Mouse (Mus musculus) mature B cell (primary cell): ENCODE measurements around the gene Aven.

Experiments
- in situ Hi-C: fragments of 300-500 bp; cut with MboI; formaldehyde crosslinking; loops from 2 replicates; pipeline ENCODE4 v1.14.3; 2019

Gene Aven

DNA sequence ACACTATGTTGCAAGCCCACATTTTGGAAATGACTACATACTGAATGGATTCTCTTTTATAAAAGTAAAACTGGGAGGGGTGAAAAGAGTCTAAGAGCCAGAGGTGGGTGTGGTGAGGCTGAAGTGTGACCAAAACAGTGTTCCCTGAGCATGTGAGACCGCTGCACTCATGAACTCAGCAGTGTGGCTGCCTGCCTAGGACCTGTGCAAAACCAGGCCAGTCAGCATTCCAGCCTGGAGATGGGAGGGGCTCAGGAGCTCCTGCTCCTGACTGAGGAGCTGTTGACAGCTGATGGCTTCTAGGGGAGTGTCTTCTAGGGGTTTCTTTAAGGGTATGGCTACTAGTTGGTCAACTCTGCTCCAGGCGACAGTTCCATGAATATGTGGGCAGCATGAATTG, 7.9 kb upstream of the Aven start:
- in situ Hi-C loops = loop anchor here (10.0 kb wide), 1 partner anchor 110 kb away; the partner anchor contains the start of gene Katnbl1

DNA sequence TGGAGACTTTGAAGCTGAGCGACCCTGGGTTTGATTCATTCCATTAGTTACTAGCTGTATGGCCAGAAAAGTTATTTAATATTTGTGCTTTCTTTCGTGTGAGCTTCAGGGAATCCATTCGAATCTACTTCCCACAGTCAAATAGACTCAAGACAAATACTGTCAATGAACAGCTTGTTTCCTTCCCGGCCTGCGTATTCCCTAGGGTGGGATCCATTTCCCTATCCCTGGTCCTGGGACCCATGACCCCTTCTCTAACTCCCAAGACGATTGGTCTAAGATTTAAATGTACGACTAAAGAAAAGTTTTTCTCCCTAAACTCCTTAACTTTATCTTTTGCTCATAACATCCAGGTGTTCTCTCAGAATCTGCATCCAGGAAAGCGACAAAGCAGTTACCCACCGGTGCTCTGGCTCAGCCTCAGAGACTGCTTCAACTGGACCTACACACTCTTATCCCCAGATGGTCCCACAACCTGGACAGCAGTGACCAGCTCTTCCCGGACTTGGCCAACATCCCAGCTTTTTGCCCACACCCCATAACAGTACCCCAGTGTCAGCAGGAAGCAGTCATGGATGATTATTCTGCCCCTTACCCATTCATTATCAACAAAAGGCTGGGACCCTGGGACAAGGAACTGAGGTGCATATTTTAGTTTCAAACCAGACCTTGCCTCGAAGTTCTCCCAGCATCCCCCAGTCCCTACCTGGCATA, 2.1 kb upstream of the Aven start:
- in situ Hi-C loops = no loop called here

DNA sequence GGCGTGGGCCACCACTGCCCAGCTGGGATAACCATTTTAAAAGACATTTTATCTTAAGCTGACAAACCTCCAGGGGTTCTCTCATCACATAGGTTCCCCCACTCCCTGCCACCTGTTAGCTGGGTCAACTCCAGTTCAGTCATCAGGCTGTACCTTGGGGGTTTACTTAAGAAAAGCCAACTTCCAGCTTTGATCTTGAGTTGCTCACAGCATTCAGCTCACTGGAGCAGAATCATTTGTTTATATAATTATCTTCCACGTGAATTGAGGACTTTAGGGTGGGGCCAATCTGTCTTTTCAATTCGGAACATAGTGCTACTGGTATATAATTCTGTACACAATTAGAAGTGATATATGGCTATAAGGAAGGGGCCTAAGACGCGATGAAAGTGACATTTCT, 1.1 kb upstream of the Aven start:
- in situ Hi-C loops = no loop called here

DNA sequence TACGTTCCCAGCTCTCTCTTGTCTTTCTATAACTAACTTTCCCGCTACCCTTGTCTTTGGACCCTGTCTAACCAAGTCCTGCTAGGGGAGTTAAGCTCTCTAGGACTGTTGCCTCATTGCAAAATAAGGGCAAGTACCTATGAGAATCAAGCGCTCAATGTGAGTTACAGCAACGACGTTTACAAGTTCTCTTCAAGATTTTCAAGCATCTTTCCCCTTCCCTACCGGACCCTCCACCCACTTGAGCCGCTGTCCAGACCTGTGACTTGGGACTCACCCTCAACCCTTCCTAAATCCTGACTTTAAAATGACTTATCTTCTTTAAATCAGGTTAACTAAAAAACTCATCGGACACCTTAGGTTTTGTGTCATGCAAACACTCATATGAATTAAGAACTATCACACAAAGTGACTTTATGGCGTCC, 321 bp upstream of the Aven start:
- in situ Hi-C loops = no loop called here

DNA sequence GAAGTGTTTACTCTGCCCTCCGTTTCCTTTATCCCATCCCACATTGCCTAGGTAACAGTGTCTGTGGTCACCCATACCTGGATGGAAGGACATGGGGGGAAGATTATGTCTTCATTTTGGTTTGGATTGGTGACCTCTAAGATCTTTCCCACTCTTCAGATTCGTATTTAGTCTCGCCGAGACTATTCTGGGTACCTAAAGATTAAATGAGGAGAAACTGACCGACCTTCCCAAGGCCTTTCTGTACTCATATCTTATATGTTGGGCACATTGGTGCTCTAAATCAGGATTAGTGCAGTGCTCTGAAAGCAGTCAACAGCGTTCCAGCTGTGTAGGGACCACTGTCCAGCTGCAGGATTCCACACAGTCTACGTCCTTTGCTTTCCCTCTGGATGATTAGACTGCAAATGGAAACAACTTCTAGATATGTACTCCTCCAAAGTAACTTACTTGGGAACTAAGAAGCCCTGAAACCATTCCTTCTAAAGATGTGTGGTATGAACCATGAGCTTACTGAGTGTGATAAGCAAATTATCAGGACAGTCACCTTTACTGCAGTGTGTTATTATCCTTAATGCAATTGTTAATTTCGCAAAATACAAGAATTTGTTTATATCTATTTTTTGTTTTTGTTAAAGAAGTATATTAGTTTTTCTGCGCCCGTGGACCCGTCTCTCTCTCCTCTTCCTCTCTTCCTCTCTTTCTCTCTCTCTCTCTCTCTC, 936 bp downstream of the Aven start:
- in situ Hi-C loops = no loop called here

DNA sequence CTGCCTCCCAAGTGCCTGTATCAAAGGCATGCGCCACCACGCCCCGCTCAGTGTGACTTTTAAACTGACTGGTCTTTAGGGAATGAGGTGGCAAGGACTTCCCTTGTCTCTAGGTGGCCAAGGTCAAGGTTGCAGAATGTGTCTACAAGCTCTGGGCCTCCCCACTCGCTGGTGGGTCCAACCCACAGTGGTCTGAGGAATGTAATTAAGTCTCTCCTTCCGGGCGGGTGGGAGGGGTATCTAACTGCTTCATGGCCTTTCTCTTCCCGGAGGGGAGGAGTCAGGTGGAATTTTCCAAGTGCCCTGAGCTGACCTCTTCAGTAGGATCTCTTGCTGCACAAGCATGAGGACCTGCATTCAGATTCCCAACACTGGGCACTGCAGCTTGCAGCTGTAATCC, 5.1 kb downstream of the Aven start:
- in situ Hi-C loops = no loop called here

DNA sequence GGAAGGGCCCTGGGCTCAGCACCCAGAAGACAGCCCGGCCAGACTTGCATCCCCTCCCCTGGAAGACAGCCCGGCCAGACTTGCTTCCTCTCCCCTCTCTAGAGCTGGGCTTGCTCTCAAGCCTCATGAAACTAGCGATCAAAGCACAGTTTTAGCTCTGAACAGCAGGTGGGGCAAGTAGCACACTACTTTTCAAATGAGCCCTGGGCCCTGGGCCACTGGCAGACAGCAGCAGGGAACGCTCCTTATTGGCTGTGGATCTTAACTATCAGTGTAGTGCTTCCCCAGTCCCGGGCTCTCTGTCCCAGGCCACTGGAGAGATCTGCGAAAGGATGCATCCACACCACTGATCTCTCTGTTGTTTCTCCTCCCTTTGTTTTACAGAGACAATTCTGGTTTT, 8.4 kb downstream of the Aven start:
- in situ Hi-C loops = no loop called here

DNA sequence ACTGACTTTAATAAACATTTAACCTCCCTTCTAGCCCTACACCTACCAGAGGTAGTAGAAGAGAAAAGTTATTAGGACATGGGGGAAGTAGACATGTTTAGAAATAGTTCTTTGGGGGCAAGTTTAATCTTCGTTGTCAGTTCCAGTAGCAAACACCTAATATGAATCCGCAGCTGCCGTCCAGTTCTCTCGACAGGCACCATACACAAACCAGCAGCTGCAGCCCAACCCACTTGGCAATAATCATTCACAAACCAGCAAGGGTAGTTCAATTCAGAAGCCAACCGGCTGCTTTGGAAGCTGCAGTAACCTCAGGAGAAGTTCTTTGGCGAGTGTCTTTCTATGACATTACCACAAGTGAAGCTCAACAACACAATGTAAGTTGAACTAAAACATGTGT, 11.2 kb downstream of the Aven start:
- in situ Hi-C loops = no loop called here

DNA sequence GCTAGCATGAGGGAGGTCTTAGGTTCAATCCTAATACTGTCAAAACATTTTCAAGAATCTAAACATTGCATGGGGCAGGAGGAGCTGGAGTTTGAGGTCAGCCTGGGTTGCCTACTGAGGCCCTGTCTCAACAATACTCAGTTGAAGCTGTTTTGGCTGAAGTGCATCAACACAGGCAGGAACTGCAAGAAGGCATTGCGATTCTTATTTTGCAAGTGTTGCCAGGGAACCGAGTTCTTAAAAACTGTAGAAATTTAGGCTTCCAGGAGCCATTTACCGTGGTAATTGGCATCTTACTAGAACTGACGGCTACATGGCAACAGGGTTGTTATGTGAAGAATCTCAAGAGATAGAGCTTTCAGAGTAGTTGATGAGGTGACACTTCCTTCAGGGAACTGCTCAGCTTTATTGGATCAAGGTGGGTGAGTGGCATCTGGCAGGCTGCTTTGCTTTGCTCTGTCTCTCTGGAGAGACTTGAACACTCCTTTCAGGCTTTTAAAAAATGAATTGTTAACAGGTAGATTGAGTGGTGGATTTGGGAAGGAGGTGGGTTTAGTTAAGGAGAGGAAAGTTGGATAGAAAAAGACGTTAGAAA, 14.2 kb downstream of the Aven start:
- in situ Hi-C loops = no loop called here

DNA sequence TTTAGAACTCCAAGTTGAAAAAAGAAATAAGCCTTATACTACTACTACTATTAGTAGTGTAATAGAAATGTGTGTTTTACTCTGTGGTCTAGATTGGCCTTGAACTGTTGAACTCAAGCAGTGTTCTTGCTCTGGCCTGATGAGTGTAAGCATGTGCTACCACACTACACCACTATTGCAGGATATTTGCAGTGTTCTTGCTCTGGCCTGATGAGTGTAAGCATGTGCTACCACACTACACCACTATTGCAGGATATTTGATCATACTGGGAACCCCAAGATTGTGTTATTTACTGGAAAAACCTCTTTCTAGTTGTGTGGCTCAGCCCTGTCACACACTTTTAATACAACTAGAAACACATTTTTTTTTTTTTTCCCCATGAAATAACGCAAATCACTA, 14.7 kb downstream of the Aven start:
- in situ Hi-C loops = no loop called here

DNA sequence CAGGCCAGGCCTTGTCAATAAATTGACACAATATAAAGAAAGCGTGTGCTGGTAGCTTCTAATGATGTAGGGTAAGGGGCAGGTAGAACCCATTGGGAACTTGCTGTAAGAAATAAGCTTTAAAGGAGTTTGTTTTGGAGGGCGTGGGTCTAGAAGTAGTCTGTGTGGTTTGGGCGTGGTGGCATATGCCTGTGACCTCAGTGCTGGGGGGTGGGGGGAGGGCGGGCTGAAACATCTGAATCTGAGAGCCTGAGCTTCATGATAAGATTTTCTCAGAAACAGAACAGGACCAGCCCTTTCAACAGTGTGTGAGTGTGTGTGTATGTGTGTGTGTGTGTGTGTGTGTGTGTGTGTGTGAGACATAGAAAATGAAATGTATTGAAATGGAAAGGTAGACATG, 17.4 kb downstream of the Aven start:
- in situ Hi-C loops = no loop called here

DNA sequence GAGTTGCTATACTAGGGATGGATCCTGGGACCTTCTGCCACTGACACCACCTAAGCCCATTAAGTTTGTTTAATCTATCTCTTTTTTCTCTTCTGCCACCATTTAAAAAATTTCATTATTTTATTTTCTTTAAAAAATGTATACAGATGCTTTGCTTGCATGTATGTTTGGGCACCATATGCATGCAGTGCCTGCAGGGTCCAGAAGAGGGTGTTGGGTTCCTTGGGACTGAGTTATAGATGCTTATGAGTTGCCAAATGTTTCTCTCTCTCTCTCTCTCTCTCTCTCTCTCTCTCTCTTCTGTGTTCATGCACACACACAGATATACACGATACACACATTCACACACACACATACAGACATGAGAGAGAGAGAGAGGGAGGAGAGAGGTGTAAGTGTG, 20.3 kb downstream of the Aven start:
- in situ Hi-C loops = no loop called here

DNA sequence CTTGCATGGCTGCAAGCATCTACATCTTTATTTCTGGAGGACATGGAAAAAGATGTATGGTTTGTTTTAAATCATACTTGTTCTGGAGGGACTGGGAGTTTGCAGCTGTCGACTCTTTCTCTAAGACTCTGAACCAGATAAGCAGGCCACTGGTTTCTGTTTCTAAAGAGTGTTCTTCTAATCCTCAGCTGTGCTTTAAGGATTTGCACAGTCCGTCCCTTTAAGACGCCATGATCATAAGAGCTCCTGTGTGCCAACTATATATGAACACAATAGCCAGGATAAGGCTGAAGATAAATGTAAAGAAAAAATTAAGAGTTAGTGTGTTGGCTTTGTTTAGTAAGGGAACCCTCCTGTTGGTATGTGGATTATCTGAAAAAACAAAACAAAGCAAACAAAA, 24.0 kb downstream of the Aven start:
- in situ Hi-C loops = no loop called here

DNA sequence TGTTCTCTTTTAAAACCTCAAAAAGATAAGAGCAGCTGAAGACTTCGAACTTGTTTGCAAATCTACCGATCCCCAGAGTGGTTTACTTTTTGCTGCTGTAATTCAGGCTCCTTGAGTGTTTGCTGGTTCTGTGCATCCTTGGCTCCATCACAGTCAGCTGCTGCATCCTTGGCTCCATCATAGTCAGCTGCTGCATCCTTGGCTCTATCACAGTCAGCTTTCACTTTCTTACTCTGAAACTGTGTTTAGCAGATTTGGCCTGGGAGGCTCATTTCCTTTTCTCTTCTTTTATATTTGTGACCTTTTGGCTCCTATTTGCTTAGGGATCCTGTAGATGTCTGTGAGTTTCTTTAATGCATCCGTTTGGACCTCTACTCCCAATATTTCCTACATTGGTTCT, 24.5 kb downstream of the Aven start:
- in situ Hi-C loops = no loop called here

DNA sequence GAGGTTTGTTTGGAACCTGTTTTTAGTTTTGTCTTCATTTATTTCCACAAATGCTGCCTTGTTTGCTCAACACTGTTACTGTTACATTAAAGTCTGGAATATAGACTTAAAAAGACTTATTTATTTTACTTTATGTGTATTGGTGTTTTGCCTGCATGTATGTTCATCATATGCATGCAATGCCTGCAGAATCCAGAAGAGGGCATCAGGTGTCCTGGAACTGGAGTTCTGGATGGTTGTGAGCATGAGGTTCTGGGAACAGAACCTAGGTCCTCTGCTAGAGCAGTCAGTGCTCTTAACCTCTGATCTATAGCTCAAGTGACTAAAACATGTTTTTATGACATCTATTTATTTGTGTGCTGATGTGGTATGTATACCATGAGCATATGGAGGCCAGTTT, 25.8 kb downstream of the Aven start:
- in situ Hi-C loops = no loop called here

DNA sequence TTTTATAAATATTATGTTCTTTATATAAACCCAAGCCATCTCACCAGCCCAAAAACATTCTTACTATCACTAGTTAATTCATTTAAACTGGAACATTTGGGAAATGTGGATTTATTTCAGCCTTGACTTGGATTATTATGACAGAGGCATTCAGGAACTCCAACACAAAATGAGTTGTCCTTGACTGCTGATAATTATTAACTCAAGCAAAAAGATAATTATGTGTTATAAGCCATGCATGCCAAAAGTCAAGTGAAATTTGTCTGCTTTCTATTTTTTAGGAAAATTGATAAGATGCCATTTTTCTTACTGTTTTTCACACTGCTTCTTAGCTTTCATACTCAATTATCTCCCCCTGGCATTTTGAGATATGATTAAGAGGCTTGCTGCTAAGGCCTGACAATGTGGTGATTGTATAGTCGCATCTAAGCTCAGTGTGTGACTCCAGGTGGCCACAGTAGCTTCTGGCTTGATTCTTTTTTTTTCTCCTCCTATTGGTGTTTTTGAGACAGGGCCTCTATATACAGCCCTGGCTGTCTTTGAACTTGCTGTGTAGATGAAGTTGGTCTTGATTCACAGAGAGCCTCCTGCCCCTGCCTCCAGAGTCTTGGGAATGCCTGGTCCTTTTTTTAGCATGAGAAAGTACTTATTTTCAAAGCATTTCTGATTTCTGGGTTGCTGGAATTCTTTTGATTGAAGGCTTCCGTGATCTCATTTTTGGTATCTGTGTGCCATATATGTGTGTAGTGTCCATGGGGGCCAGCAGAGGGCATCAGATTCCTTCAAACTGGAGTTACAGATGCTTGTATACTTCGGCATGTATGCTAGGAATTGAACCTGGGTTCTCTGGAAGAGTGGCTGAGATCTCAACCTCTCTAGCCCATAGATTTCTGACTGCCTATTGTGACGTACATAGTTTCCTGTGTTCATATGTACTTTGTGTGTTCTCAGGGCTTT, 28.0 kb downstream of the Aven start:
- in situ Hi-C loops = no loop called here

DNA sequence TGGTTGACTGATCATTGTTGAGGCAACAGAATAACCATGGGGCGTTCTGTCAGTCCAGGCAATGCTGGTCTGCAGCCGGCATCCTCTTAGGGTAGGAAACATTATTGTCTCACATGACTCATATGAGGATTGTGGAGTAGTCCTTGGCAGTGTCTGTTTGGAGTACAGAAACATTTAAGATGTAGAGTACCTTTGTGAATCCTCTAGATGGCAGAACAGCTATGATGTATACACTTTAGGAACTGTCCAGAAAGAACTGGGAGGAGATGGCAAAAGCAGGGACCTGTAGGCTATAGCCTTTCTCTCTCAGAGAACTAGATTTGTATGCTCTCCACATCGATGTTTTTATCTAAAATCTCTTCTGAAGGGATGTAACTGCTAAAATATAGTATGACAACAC, 34.2 kb downstream of the Aven start:
- in situ Hi-C loops = no loop called here

DNA sequence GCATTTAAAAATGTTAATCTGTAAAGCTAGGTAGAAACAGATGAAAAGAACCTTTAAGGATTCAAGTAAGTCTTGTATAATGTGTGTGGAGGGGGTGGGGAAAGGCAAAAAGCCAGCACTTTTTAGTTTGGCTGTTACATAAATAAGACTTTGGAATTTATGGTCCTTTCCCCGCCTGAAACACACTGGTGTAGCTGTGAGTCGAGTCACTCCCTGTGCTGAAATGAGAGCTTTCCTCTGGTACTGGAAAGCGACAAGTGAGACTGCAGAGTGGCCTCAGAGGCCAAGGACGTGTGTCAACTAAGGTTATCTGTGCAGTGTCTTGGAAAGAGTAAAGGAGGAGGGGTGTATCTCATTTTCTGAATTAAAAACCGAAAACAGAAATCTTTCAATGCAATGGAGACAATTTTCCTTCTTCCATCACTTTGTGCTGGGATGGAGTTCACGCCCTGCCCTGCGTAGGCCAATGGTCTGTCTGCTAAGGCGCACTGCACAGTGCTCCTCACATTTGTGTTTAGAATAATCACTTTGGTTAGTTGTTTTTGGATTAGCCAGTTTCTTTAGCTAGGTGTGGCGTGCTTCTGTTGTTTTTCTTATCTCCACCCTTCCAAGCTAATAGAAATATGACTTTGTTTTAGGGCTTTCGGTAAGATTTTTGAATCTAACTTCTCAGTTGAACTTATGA, 40.2 kb downstream of the Aven start:
- in situ Hi-C loops = no loop called here

DNA sequence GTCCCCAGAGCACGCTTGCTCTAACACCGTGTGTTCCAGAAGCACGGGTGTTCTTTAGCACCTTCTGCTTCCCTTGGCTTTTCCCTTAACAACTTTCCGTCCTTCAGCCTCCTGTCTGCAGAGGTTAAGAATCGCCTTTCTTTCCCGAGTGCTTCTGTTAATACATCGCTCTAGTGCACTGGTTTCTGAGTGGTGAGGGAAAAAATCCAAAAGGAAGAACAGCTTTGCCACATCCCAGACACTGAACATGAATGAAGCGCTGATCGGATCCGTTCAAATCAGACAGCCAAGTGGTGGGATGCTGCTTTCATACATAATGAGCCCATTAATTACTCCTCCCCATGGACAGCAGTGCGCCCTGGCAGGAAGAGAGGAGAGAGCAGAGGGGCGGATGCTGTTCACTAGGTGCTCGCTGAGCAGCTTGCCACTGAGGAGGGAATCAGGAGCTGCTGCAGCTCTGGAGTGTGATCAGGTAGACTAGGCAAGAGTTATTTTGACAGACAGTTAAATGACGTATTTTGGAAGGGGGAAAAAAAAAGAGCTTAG, 42.0 kb downstream of the Aven start:
- in situ Hi-C loops = no loop called here

DNA sequence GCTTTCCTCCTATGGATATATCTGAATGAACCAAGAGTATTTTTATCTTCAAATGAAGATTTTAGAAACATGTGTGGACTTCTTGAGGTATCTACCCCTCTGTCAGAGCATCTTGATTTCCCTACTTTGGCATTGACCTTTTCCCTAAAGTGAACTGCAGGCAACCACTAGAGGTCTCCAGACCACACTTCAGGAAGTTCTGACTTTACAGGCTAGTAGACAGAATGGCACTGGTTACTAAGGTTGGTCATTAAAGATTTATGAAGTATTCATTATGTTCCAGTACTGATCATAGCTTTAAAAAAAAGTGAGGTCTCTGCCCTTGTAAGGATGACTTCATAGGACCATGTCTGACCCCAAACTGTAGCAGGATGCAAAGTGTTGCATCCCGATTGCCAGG, 46.0 kb downstream of the Aven start:
- in situ Hi-C loops = no loop called here

DNA sequence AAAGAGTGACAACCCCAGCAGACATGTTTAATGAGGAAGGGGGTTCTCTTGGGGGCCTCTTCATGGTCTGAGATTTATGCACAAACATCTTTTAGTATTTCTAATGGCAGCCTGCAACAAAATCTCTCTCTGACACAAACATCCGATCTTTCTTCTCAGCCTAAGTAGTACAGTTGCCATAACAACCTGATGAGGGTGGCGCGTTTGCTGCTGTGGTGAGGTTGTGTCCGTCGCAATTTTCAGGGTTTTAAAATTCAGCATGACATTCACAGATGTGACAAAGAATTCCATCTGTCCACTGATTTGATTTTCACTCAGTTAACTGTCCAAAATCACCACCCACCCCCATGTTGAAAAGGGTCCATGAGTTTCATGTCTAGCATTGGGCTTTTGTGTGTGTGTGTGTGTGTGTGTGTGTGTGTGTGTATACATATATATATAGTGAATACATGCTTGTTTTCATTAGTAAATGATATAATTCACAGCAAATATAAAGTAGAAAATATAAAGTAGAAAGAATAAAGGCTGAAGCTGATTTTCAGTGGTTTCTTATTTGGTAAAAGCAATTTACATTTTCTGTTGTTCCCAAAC, 49.0 kb downstream of the Aven start:
- in situ Hi-C loops = no loop called here
